Mouse (Mus musculus) embryonic facial prominence, embryonic 13.5 days (tissue): ENCODE measurements at regions not wholly inside any gene's neighbourhood (a gene's known extent, or its start where the extent isn't known, plus 50 kb on each side); places are given as distances from the start of the nearest gene placed in this dataset.

Experiments used
- ATAC-seq: fragments of 200-750 bp; cut with Nextera tagmentation; 2 replicates; pipeline ENCODE4 v1.8.0; 2017; ENCODE audit warnings: low read depth; ENCODE audit not compliant: insufficient number of reproducible peaks, insufficient read depth, low FRiP score, low TSS enrichment
- H3K27ac ChIP-seq: fragments of 300-500 bp; sonication (generic); 2 replicates; pipeline ENCODE4 v1.5.1; 2015; ENCODE audit warnings: moderate library complexity, mild to moderate bottlenecking, inconsistent platforms
- H3K27me3 ChIP-seq: fragments of 300-500 bp; sonication (generic); 2 replicates; pipeline ENCODE4 v1.6.1; 2015; ENCODE audit warnings: mild to moderate bottlenecking, inconsistent platforms
- H3K36me3 ChIP-seq: fragments of 300-500 bp; sonication (generic); 2 replicates; pipeline ENCODE4 v1.6.1; 2015; ENCODE audit warnings: mild to moderate bottlenecking, inconsistent platforms
- H3K4me1 ChIP-seq: fragments of 300-500 bp; sonication (generic); 2 replicates; pipeline ENCODE4 v1.6.1; 2015; ENCODE audit warnings: inconsistent platforms
- H3K4me2 ChIP-seq: fragments of 300-500 bp; sonication (generic); 2 replicates; pipeline ENCODE4 v1.6.1; 2015; ENCODE audit warnings: moderate library complexity, mild to moderate bottlenecking, inconsistent platforms
- H3K4me3 ChIP-seq: fragments of 300-500 bp; sonication (generic); 2 replicates; pipeline ENCODE4 v1.5.1; 2015; ENCODE audit warnings: mild to moderate bottlenecking, inconsistent platforms
- H3K9ac ChIP-seq: fragments of 300-500 bp; sonication (generic); 2 replicates; pipeline ENCODE4 v1.6.1; 2015; ENCODE audit warnings: mild to moderate bottlenecking, inconsistent platforms
- H3K9me3 ChIP-seq: fragments of 300-500 bp; sonication (generic); 2 replicates; pipeline ENCODE4 v1.6.1; 2016; ENCODE audit warnings: inconsistent platforms
- WGBS: fragments of 180-500 bp; shearing (Covaris S2); methylation state at CpG from one replicate; pipeline ENCODE4 v1.1.7; 2015; ENCODE audit warnings: mixed read lengths; 5-methylcytosine and 5-hydroxymethylcytosine counted together

DNA sequence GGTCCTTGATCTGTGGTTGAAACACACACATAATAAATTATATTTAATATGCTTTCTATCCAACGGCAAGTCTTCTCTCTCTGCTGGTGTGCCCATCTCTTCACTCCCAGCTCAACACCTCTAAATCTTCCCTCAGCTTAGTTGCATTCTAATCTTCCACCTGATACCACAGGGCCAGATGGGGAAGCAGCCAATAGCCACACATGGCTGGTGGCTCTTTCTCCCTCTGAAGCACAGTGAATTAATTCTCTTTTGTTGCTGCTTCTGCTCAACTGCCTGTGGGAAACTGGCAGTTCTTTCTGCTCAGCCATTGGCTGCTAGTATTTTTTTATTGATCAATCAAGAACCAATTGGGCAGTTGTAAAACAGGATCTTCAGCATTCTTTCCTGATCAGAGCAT, 750.0 kb downstream of the Serpinb8 start:
- H3K4me2 ChIP-seq: no peak overlapping the region
- no peak overlapping the region for H3K9ac ChIP-seq
- H3K9me3 ChIP-seq: no peaks in the 10 kb centered on the region
- no peaks in the 10 kb centered on the region for H3K27me3 ChIP-seq
- no peak for ATAC-seq
- no peak overlapping the region for H3K4me3 ChIP-seq
- no peaks in the 10 kb centered on the region for H3K4me1 ChIP-seq
- 91% methylated on average over 1 of the region's 1 CpGs for WGBS
- H3K36me3 ChIP-seq: no peaks in the 10 kb centered on the region
- no peak overlapping the region for H3K27ac ChIP-seq

DNA sequence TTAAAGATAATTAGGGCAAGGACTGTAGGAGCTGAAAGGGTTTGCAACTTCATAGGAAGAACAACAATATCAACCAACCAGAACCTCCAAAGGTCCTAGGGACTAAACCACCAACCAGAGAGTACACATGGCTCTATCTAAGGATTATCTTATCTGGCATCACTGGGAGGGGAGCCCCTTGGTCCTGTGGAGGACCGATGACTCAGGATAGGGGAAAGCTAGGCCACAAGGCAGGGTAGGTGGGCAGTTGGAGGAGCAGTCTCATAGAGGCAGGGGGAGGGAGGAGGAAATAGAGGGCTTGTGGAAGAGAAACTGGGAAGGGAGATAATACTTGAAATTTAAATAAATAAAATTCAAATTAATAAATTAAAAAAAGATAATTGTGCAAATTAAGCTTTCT, 751.5 kb downstream of the Serpinb8 start:
- no peaks in the 10 kb centered on the region for H3K36me3 ChIP-seq
- 65% methylated on average over 1 of the region's 1 CpGs for WGBS
- H3K9ac ChIP-seq: no peak overlapping the region
- ATAC-seq: no peak
- H3K27ac ChIP-seq: no peak overlapping the region
- H3K4me2 ChIP-seq: no peak overlapping the region
- no peaks in the 10 kb centered on the region for H3K9me3 ChIP-seq
- H3K27me3 ChIP-seq: no peaks in the 10 kb centered on the region
- no peak overlapping the region for H3K4me3 ChIP-seq
- H3K4me1 ChIP-seq: no peaks in the 10 kb centered on the region

DNA sequence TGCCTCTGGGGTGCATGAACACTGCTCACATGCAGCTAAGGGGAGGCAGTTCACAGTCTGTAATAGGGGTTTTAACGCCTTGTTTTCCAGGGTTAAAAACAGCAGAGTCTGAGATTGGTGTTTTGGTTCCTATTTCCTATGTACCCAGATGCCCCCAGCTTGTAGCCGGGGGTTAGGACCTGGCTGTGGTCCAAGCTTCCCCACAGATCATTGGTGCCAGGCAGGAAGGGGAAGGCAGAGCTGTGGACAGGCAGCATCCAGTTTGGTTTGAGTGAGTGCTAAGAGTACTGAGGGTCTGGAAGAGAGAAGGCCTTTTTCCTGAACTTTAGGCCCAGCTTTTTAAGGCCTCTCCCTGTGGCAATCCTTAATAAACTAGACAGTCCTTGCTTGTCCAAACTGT, 774.0 kb downstream of the Serpinb8 start:
- Histone ChIP-seq H3K9me3 (no peaks in the 10 kb centered on the region), H3K27ac (no peak overlapping the region), H3K36me3 (no peaks in the 10 kb centered on the region), H3K4me3 (no peak overlapping the region), H3K4me1 (peaks cover 7% of the 10 kb centered on the region; the same call in 1 of the 2 replicates), H3K27me3 (no peaks in the 10 kb centered on the region), H3K4me2 (no peak overlapping the region), H3K9ac (no peak overlapping the region)
- ATAC-seq: no peak
- WGBS: 44% methylated on average over 2 of the region's 2 CpGs

DNA sequence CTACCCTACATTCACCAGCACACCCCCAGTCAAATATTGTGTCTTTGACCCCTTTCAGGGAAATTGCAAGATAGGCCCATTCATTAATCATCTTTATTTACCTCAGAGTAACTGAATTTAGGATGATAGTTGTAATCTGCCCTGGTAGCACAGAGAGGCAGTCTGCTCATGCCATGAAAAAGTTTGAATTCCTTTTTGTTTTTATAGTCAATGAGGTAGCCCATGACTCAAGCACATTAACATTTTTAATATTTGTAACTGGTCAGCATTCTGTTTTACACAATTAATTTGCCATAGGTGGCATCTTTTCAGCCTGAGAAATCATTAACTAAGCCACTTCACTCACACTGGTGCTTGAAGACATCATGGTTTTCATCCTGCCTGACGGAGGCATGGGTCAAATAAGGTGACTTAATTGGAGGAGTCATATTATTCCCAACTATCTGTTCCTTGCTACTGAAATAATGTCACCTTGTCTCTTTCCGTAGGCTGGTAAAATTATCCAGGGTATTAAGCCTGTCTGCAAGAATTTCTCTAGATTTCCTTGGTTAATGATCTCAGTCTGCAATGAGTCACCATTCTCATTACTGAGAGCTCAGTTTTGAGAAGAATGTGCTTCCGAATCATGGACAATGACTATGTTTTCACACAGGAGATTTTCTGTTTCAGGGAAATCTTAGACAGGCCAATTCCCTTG, 780.2 kb downstream of the Serpinb8 start:
- H3K4me2 ChIP-seq: no peak overlapping the region
- ATAC-seq: no peak
- WGBS: 62% methylated on average over 3 of the region's 3 CpGs
- H3K9ac ChIP-seq: no peak overlapping the region
- H3K9me3 ChIP-seq: no peaks in the 10 kb centered on the region
- no peak overlapping the region for H3K27ac ChIP-seq
- no peak overlapping the region for H3K4me3 ChIP-seq
- no peaks in the 10 kb centered on the region for H3K4me1 ChIP-seq
- no peaks in the 10 kb centered on the region for H3K36me3 ChIP-seq
- H3K27me3 ChIP-seq: no peaks in the 10 kb centered on the region

DNA sequence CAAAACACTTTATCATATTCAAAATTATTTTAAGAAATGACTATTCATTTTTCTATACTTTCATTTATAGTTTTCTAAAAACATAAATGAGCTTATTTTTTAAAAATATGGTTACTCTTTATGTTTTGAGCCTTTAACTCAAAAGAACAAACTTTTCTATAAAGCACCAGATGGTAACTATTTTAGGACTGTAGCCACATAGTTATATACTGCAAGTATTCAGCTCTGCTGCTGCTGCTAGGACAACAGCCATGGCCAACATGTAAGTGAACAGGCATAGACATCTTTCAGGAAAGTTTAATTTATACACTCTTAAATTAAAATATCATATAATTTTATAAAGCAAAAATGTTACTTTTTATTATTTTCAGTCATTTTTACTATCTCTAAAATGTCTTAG, 800.1 kb downstream of the Serpinb8 start:
- no peak for ATAC-seq
- H3K4me1 ChIP-seq: no peaks in the 10 kb centered on the region
- no peaks in the 10 kb centered on the region for H3K9me3 ChIP-seq
- H3K4me2 ChIP-seq: no peak overlapping the region
- no peak overlapping the region for H3K4me3 ChIP-seq
- no peaks in the 10 kb centered on the region for H3K27me3 ChIP-seq
- H3K36me3 ChIP-seq: no peaks in the 10 kb centered on the region
- H3K27ac ChIP-seq: no peak overlapping the region
- H3K9ac ChIP-seq: no peak overlapping the region

DNA sequence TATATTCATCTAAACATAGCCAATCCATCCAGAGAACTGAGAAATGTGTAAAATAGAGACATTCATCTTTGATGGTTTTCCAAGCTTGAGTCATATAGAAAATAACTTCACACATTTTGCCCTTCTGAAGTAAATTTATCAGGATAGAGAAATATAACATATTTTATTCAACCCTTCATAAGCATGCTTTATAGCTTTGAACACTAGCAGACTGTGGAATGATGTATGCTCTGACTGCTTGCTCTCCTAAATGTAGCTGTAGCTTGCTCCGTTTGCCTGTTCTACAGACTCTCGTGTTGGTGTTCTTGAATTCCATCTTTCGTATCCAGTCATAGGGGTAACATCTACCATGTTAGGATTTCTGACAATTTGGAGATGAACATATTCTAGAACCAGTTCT, 800.7 kb downstream of the Serpinb8 start:
- Histone ChIP-seq H3K9me3 (no peaks in the 10 kb centered on the region), H3K27me3 (no peaks in the 10 kb centered on the region), H3K27ac (no peak overlapping the region), H3K4me3 (no peak overlapping the region), H3K9ac (no peak overlapping the region), H3K4me1 (no peaks in the 10 kb centered on the region), H3K36me3 (no peaks in the 10 kb centered on the region), H3K4me2 (no peak overlapping the region)
- no peak for ATAC-seq
- 84% methylated on average over 3 of the region's 3 CpGs for WGBS

DNA sequence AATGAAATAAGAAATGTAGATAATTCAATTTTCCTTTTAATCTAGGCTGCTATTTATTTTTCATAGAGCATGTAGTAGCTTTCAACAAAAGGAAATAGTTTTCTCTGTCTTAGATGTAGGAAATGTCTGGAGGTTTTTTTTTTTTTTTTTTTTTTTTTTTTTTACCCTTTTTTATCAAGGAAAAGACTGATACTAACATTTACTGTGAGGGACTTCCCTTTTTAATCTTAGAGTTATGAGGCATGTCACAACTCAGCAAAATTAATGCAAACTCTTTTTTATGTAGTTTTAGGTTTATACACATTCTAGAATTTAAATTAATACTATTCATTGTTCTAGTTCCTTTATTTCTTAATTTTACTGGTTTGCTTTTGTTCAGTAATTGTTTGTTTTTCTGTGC, 850.0 kb downstream of the Serpinb8 start:
- H3K27ac ChIP-seq: no peak overlapping the region
- no peak overlapping the region for H3K4me3 ChIP-seq
- no peaks in the 10 kb centered on the region for H3K9me3 ChIP-seq
- no peak overlapping the region for H3K4me2 ChIP-seq
- H3K27me3 ChIP-seq: no peaks in the 10 kb centered on the region
- ATAC-seq: no peak
- no peaks in the 10 kb centered on the region for H3K36me3 ChIP-seq
- H3K4me1 ChIP-seq: no peaks in the 10 kb centered on the region
- no peak overlapping the region for H3K9ac ChIP-seq

DNA sequence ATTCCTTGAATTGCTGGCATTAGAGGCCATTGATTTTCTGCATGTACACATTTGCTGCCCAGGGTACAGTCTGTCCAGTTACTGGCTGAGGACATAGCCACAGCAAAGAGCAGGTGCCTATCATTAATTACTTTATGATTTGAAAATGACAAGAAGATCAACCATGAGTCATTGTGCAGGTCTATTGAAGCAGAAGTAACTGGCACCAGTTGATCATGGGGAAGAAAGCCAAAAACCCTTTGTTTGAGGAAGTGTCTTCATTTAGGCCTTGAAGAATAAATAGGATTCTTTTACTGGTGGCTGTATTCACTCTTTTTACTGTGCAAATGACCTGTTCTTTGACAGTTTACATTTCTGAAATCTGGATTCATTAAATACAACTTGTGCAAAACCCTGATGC, 863.0 kb downstream of the Serpinb8 start:
- no peaks in the 10 kb centered on the region for H3K36me3 ChIP-seq
- no peak for ATAC-seq

DNA sequence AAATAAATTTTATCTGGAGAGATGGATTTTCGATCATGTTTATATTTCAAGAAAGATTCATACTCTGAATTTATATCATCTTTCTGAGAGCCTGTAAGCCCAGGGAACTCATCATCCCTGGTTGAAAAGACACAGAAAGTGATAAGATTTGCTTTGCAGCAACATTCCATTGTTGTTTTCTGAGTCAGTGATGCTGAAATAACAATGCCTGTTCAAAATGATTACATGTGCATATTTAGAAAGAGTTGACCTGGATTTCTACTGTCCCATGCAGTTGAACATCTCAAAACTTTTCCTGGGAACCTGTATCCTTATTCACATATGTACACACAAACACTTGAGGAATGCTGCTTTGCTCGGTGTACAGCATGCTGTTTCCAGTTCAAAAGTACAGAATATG, 882.2 kb downstream of the Serpinb8 start:
- ATAC-seq: no peak
- Histone ChIP-seq H3K4me2 (no peak overlapping the region), H3K9ac (no peak overlapping the region), H3K27me3 (no peaks in the 10 kb centered on the region), H3K4me1 (no peaks in the 10 kb centered on the region), H3K4me3 (no peak overlapping the region), H3K36me3 (no peaks in the 10 kb centered on the region), H3K9me3 (no peaks in the 10 kb centered on the region), H3K27ac (no peak overlapping the region)
- WGBS: 85% methylated on average over 2 of the region's 2 CpGs

More for the DNA sequence above, 863.0 kb downstream of the Serpinb8 start:
- Histone ChIP-seq H3K4me1 (no peaks in the 10 kb centered on the region), H3K4me2 (no peak overlapping the region), H3K9me3 (no peaks in the 10 kb centered on the region), H3K4me3 (no peak overlapping the region), H3K27ac (no peak overlapping the region), H3K9ac (no peak overlapping the region), H3K27me3 (no peaks in the 10 kb centered on the region)

DNA sequence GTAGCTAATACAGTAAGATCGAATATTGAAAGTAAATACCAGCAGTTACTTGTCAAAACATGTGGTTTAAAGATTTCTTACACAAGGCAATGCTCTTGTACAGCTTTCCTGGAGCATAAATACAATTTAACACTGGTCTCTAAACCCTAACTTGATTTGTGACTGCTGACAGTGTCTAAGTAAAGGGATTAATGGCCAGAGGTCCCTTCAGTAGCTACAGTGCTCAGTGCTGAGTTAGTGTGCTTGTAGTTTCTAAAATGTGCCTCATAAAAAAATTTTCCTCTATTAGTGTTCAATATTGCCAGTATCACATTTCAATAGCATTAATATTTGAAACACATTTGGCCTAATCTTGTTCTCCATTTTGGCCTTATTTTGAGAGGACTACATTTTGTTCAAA, 909.0 kb downstream of the Serpinb8 start:
- 74% methylated on average over 1 of the region's 1 CpGs for WGBS
- Histone ChIP-seq H3K27ac (no peak overlapping the region), H3K27me3 (no peaks in the 10 kb centered on the region), H3K36me3 (no peaks in the 10 kb centered on the region), H3K4me1 (no peaks in the 10 kb centered on the region), H3K4me3 (no peak overlapping the region), H3K4me2 (no peak overlapping the region), H3K9me3 (no peaks in the 10 kb centered on the region), H3K9ac (no peak overlapping the region)
- ATAC-seq: no peak

DNA sequence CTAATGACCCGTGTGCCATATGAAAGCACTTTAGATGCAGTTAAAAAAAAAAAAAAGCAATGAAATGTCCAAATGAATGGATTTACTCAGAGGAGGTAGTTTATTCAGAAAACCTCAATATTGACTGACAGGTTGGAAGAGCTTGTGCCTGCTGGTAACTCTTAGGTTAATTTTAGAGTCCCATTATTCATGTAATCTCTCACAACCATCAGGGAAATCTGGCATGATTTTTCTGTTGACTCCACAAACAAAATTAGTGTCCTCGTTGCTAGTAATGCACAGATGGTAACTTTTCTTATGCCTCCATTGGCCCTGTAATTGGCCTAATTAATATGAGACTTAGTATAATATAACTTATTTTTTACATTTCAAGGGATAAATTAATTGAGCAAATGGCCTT, 937.6 kb downstream of the Serpinb8 start:
- Histone ChIP-seq H3K36me3 (no peaks in the 10 kb centered on the region), H3K9ac (no peak overlapping the region)
- WGBS: 44% methylated on average over 2 of the region's 2 CpGs

DNA sequence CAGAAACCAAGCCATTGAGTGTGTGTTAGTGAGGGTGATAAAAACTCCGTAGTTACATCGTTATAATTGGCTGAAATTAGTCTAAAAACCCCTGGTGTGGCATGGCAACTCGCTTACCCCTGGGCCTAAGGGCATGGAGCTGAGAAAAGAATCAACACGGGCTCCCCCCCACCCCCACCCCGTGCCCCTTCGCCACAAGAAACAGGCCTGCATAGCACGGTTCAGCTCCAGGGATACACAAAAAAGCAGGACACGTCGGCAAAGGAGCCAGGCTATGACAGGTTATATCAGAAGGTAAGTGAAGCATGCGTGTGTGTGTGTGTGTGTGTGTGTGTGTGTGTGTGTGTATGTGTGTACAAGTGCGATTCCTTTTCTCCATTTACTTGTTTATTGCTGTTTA, 948.4 kb downstream of the Serpinb8 start:
- WGBS: 68% methylated on average over 11 of the region's 11 CpGs
- no peaks in the 10 kb centered on the region for H3K36me3 ChIP-seq

More for the DNA sequence above, 937.6 kb downstream of the Serpinb8 start:
- no peak overlapping the region for H3K27ac ChIP-seq
- ATAC-seq: no peak
- H3K4me2 ChIP-seq: no peak overlapping the region
- no peaks in the 10 kb centered on the region for H3K4me1 ChIP-seq
- no peak overlapping the region for H3K4me3 ChIP-seq
- no peaks in the 10 kb centered on the region for H3K27me3 ChIP-seq
- H3K9me3 ChIP-seq: no peaks in the 10 kb centered on the region

DNA sequence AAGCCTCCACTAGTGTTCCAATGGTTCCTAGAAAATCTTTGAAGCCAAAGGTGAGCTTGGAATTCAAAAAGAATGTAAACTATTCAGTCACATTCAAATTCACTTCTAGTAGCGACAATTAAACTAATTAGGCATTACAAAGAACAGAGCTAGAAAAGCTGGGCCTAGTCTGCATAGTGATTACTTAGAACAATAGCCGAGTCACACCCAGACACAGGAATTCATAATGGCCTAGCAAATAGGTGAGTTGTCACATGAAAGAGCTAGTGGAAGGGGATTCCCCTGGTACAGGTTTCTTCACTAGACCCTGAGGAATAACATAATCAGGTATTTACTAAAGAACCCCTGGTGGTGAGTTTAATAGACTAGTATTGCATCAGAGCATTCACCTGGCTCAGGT, 958.9 kb downstream of the Serpinb8 start:
- H3K4me2 ChIP-seq: no peak overlapping the region
- no peak overlapping the region for H3K4me3 ChIP-seq
- no peaks in the 10 kb centered on the region for H3K9me3 ChIP-seq
- WGBS: 46% methylated on average over 2 of the region's 2 CpGs
- no peak overlapping the region for H3K27ac ChIP-seq
- no peaks in the 10 kb centered on the region for H3K36me3 ChIP-seq
- H3K27me3 ChIP-seq: no peaks in the 10 kb centered on the region
- H3K4me1 ChIP-seq: no peaks in the 10 kb centered on the region
- no peak for ATAC-seq
- no peak overlapping the region for H3K9ac ChIP-seq

More for the DNA sequence above, 948.4 kb downstream of the Serpinb8 start:
- Histone ChIP-seq H3K4me1 (no peaks in the 10 kb centered on the region), H3K27ac (no peak overlapping the region), H3K9me3 (no peaks in the 10 kb centered on the region), H3K27me3 (no peaks in the 10 kb centered on the region), H3K4me3 (no peak overlapping the region), H3K9ac (no peak overlapping the region), H3K4me2 (no peak overlapping the region)
- ATAC-seq: no peak
